Mouse (Mus musculus) testis, adult 2 months (tissue): ENCODE data around the gene Ppm1e. TPM values are rescaled to one million over a fixed set of nuclear protein-coding genes. Genes with fewer than 3 reads are reported as not detected.

Experiments
- H3K27ac ChIP-seq: fragments of 200-500 bp; 2 replicates; pipeline ENCODE4 v1.5.1; 2012; ENCODE audit warnings: low read depth, low read length; ENCODE audit not compliant: control insufficient read depth, insufficient read depth
- H3K27me3 ChIP-seq: fragments of 200-500 bp; 2 replicates; pipeline ENCODE4 v1.6.1; 2012; ENCODE audit warnings: mild to moderate bottlenecking, low read length, moderate library complexity; ENCODE audit not compliant: control insufficient read depth, insufficient read depth
- H3K36me3 ChIP-seq: fragments of 200-500 bp; 2 replicates; pipeline ENCODE4 v1.6.1; 2012; ENCODE audit warnings: mild to moderate bottlenecking, low read length; ENCODE audit not compliant: control insufficient read depth, insufficient read depth
- H3K4me1 ChIP-seq: fragments of 200-500 bp; 2 replicates; pipeline ENCODE4 v1.6.1; 2012; ENCODE audit warnings: low read length; ENCODE audit not compliant: control insufficient read depth, insufficient read depth
- H3K4me3 ChIP-seq: fragments of 200-500 bp; 2 replicates; pipeline ENCODE4 v1.5.1; 2012; ENCODE audit warnings: low read depth, mild to moderate bottlenecking, low read length, moderate library complexity, mixed read lengths; ENCODE audit not compliant: control insufficient read depth
- CTCF ChIP-seq: fragments of 200-500 bp; IDR thresholded peaks from 2 replicates; pipeline ENCODE4 v1.5.1; 2012; ENCODE audit warnings: low read depth, mild to moderate bottlenecking, inconsistent platforms, low read length, moderate library complexity; ENCODE audit not compliant: control insufficient read depth, insufficient read depth, insufficient replicate concordance
- POLR2A ChIP-seq: fragments of 200-500 bp; IDR thresholded peaks from 2 replicates; pipeline ENCODE4 v1.6.1; 2012; ENCODE audit warnings: low read depth, mild to moderate bottlenecking, inconsistent platforms, low read length, moderate library complexity; ENCODE audit not compliant: control insufficient read depth
- polyA plus RNA-seq: library from polyadenylated mRNA; depleted of rRNA; stranded (reverse); fragments of >200 nt; gene quantifications from 2 replicates; pipeline ENCODE4 v1.2.3, GENCODE M21; 2012

Gene Ppm1e
- polyA plus RNA-seq, 1 experiment, result 4.1 TPM

GRCm38 (mm10) chr11:87246724-87247493 lies 111.9 kb downstream of the Ppm1e start:
- Histone ChIP-seq H3K27me3 (no peaks in the 10 kb centered on the region), H3K4me3 (no peak overlapping the region), H3K27ac (no peak overlapping the region), H3K36me3 (no peaks in the 10 kb centered on the region; the same call in 1 of the 2 replicates), H3K4me1 (no peaks in the 10 kb centered on the region)
- TF ChIP-seq CTCF, result no peak
- TF ChIP-seq POLR2A, result no peak

- Histone ChIP-seq H3K4me3 (no peak overlapping the region), H3K4me1 (no peaks in the 10 kb centered on the region), H3K36me3 (no peaks in the 10 kb centered on the region; the same call in 1 of the 2 replicates), H3K27ac (no peak overlapping the region), H3K27me3 (no peaks in the 10 kb centered on the region)
- no peak for TF ChIP-seq POLR2A
- no peak for TF ChIP-seq CTCF
Measured at GRCm38 (mm10) chr11:87246107-87246651, 112.6 kb downstream of the Ppm1e start.

DNA sequence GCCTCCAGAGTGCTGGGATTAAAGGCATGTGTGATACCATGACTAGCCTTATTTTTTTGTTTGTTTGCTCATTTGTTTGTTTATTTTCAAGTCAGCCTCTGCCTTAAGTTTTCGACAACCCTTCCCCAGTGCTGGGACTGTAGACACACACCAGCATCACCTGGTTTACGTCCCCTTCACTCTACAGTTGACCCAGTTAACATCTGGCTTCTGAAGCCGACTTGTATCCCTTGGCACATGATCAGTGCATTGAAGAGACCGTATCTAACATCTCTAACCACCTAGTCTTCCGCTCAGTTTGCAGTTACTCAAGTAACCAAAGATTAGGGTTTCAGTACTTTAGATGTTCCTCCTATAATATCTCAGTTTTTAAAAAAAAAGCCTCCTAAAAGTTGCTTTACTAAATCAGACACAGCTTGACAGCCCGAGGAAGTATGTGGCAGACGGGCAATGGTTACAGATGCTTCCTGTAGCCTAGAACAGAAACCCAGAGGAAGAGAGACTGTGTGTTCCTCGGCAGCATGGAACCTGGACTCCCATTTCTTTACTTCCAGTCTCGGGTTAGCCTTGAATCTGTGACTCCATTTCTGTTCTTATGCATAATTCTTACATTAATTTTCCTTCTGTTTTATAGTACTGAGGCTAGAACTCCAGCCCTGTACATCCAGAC lies 113.5 kb downstream of the Ppm1e start:
- no peak for TF ChIP-seq CTCF
- TF ChIP-seq POLR2A, result no peak
- Histone ChIP-seq H3K4me3 (no peak overlapping the region), H3K27ac (no peak overlapping the region), H3K4me1 (no peaks in the 10 kb centered on the region), H3K36me3 (no peaks in the 10 kb centered on the region; the same call in 1 of the 2 replicates), H3K27me3 (no peaks in the 10 kb centered on the region)

DNA sequence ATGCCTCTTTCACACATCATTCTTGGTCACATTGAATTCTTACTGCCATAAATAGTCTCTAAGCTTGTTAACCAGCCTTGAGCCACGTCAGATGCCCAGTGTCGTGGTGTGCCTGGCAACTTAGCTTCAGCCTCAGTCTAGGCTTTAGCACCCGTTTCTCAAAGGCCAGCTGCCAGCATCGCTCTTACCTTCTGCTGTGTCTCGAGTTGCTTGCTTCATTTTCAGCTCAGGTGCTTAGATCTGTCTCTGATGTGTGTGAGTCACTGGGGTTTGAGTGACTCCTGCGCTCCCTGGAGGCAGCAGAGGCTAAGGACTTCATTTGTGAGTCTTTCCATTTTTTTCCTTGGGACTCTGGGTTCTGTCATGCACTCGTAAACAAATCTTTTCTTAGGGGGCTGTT lies 117.6 kb downstream of the Ppm1e start:
- Histone ChIP-seq H3K27ac (no peak overlapping the region), H3K36me3 (no peaks in the 10 kb centered on the region; the same call in none of the 2 replicates), H3K4me3 (no peak overlapping the region), H3K27me3 (no peaks in the 10 kb centered on the region), H3K4me1 (no peaks in the 10 kb centered on the region)
- no peak for TF ChIP-seq POLR2A
- TF ChIP-seq CTCF, result no peak

DNA sequence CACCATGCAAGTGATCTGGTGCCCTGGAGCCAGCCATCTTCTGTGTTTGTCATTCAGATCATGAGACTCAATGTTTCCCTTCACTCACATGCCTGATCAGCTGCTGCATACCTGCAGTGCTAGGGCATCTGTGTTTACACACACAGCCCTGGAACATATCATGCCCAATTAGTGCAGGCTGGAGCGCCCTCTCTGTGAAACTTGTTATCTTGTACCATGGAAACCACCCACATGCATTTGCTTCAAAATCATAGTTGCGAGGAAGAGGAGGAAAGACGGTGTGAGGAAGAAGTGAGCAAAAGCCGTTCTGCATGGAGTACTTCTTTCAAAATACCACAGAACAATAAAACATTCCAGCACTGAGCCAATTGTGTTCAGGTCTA lies 118.0 kb downstream of the Ppm1e start:
- no peaks in the 10 kb centered on the region for H3K4me1 ChIP-seq
- TF ChIP-seq CTCF (no peak), POLR2A (no peak)
- H3K4me3 ChIP-seq, result no peak overlapping the region
- H3K27ac ChIP-seq, result no peak overlapping the region
- no peaks in the 10 kb centered on the region; the same call in none of the 2 replicates for H3K36me3 ChIP-seq
- H3K27me3 ChIP-seq, result no peaks in the 10 kb centered on the region

DNA sequence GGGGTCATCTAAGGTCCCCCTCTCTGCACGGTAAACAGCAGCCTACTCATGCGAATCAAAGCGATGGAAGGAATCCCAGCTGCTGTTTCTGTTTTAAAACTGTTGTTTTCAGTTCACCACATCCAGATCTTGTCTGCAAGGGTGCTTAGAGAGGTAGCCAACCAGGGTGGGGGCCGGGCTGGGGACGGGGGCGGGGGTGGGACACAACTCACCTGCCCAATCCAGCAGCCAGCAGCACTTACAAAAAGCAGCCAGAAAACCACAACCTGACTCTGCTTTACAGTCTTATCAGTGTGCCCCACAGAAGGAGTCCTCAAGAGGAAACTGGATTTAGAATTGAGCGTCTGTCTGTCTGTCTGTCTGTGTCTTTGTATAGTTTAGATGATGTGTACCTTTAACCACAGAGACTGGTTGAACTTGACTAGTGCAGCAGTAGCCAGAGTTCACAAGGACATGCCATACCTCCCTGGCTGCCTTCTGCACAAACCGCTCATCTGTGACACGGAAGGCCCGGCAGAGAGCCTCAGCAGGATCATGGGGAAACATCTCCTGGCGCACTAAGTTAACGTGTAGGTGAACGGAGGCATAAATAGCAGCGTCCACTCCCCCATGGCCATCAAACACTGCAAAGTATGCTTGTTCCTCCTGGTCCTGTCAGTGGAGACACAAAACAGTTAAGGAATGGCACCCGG lies 118.5 kb downstream of the Ppm1e start:
- H3K27ac ChIP-seq, result no peak overlapping the region
- TF ChIP-seq CTCF, result no peak
- TF ChIP-seq POLR2A, result no peak
- H3K4me1 ChIP-seq, result no peaks in the 10 kb centered on the region
- H3K4me3 ChIP-seq, result no peak overlapping the region
- H3K36me3 ChIP-seq, result no peaks in the 10 kb centered on the region; the same call in none of the 2 replicates
- no peaks in the 10 kb centered on the region for H3K27me3 ChIP-seq
